Mouse (Mus musculus) neural tube, embryonic 15.5 days (tissue): ENCODE data around the gene Mief2. TPM values are rescaled to one million over a fixed set of nuclear protein-coding genes. Genes with fewer than 3 reads are reported as not detected.

Experiments
- ATAC-seq: fragments of 200-750 bp; cut with Nextera tagmentation; 2 replicates; pipeline ENCODE4 v1.8.0; 2017; ENCODE audit warnings: mild to moderate bottlenecking, moderate TSS enrichment, moderate library complexity; ENCODE audit not compliant: low FRiP score
- H3K27ac ChIP-seq: fragments of 300-500 bp; sonication (generic); replicated peaks from 2 replicates; pipeline ENCODE4 v1.5.1; 2015; ENCODE audit warnings: mild to moderate bottlenecking, inconsistent platforms
- H3K27me3 ChIP-seq: fragments of 300-500 bp; sonication (generic); replicated peaks from 2 replicates; pipeline ENCODE4 v1.6.1; 2015; ENCODE audit warnings: inconsistent platforms
- H3K36me3 ChIP-seq: fragments of 300-500 bp; sonication (generic); 2 replicates; pipeline ENCODE4 v1.6.1; 2015; ENCODE audit warnings: inconsistent platforms
- H3K4me1 ChIP-seq: fragments of 300-500 bp; sonication (generic); 2 replicates; pipeline ENCODE4 v1.6.1; 2015; ENCODE audit warnings: inconsistent platforms
- H3K4me2 ChIP-seq: fragments of 300-500 bp; sonication (generic); 2 replicates; pipeline ENCODE4 v1.6.1; 2015; ENCODE audit warnings: inconsistent platforms, mild to moderate bottlenecking, moderate library complexity
- H3K4me3 ChIP-seq: fragments of 300-500 bp; sonication (generic); replicated peaks from 2 replicates; pipeline ENCODE4 v1.5.1; 2015; ENCODE audit warnings: mild to moderate bottlenecking, inconsistent platforms
- H3K9ac ChIP-seq: fragments of 300-500 bp; sonication (generic); replicated peaks from 2 replicates; pipeline ENCODE4 v1.6.1; 2015; ENCODE audit warnings: mild to moderate bottlenecking, inconsistent platforms
- H3K9me3 ChIP-seq: fragments of 300-500 bp; sonication (generic); replicated peaks from 2 replicates; pipeline ENCODE4 v1.6.1; 2016; ENCODE audit warnings: inconsistent platforms
- WGBS: fragments of 180-500 bp; shearing (Covaris S2); methylation state at CpG from one replicate; pipeline ENCODE4 v1.1.7; 2015; ENCODE audit warnings: mixed read lengths; 5-methylcytosine and 5-hydroxymethylcytosine counted together
- polyA plus RNA-seq: library from polyadenylated mRNA; unstranded; fragments of >200 nt; fragmentation: Nextera tagmentation; extraction: Ambion mirVana; gene quantifications from 2 replicates; pipeline ENCODE4 v1.2.1, GENCODE M21; 2015

Gene Mief2
- polyA plus RNA-seq, 1 experiment from 2014 or later: 25.3 TPM

DNA sequence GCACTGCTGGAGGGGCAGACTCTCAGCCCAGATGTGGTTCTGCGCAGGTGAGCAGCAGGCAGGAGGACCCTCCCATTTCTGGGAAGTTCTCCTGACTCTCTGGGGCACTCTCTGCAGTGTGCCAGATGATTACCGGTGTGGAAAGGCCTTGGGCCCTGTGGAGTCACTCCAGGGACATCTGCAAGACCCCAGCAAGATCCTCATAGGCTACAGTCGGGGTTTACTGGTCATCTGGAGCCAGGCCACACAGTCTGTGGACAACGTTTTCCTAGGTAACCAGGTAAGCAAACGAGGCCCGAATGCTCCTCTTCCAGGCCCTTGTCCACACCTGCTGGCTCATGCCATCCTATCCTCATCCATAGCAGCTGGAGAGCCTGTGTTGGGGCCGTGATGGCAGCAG, 22.1 kb upstream of the Mief2 start:
- Histone ChIP-seq H3K9me3 (no peaks in the 10 kb centered on the region), H3K27ac (no peak overlapping the region), H3K9ac (no peak overlapping the region), H3K36me3 (peaks cover 64% of the 10 kb centered on the region), H3K4me2 (no peak overlapping the region), H3K27me3 (no peaks in the 10 kb centered on the region), H3K4me3 (no peak overlapping the region), H3K4me1 (peaks cover 34% of the 10 kb centered on the region)
- ATAC-seq: no peak
- WGBS: 91% methylated on average over 7 of the region's 7 CpGs

DNA sequence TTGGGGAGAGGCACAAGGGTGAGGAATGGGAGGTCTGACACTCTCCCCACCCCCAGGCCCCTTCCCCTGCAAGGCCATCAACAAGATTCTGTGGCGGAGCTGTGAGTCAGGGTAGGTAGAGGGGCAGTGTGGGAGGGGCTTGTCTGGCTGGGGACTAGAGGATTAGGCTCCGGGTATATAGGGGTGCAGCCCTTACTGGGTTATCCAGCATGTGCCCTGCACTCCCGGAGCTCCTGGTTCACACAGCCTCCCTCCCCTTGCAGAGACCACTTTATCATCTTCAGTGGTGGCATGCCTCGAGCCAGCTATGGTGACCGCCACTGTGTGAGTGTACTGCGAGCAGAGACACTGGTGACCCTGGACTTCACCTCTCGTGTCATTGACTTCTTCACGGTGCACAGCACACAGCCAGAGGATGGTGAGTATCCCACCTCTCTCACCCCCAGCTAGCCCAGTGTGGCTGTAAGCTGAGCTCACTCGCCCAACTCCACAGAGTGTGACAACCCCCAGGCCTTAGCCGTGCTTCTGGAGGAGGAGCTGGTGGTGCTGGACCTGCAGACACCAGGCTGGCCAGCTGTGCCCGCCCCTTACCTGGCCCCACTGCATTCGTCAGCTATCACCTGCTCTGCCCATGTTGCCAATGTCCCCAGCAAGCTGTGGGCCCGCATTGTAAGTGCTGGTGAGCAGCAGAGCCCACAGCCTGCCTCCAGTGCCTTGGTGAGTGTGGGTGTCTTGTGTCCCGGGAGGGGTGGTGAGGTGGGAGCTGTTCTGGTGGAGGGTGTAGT, 21.3 kb upstream of the Mief2 start:
- Histone ChIP-seq H3K36me3 (peaks cover 72% of the 10 kb centered on the region), H3K9ac (no peak overlapping the region), H3K27me3 (no peaks in the 10 kb centered on the region), H3K4me3 (no peak overlapping the region), H3K27ac (no peak overlapping the region), H3K4me1 (peaks cover 26% of the 10 kb centered on the region), H3K4me2 (no peak overlapping the region), H3K9me3 (no peaks in the 10 kb centered on the region)
- 88% methylated on average over 14 of the region's 14 CpGs for WGBS
- no peak for ATAC-seq

DNA sequence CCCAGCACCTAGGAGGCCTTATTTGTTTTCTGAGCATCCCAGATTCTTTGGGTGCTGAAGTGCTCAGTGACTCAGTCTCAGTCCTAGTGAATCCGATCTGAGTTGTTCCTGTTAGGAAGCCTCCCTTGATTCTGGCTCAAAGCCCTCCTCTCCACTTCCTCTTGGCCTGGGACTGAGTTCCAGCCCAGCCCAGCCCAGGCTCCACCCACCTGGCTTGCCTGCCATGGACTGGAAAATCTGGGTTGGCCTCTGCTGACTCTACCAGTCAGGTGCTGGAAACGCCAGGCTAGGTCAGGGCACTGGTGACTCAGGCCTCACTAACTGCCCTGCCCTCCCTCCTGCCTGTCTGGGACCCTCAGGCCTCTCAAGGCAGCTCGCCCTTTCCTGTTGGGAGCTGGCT, 20.5 kb upstream of the Mief2 start:
- ATAC-seq: no peak
- H3K9ac ChIP-seq: no peak overlapping the region
- 89% methylated on average over 3 of the region's 3 CpGs for WGBS
- H3K4me3 ChIP-seq: no peak overlapping the region
- peaks cover 18% of the 10 kb centered on the region for H3K4me1 ChIP-seq
- H3K27me3 ChIP-seq: no peaks in the 10 kb centered on the region
- peaks cover 80% of the 10 kb centered on the region for H3K36me3 ChIP-seq
- H3K9me3 ChIP-seq: no peaks in the 10 kb centered on the region
- H3K4me2 ChIP-seq: no peak overlapping the region
- no peak overlapping the region for H3K27ac ChIP-seq

DNA sequence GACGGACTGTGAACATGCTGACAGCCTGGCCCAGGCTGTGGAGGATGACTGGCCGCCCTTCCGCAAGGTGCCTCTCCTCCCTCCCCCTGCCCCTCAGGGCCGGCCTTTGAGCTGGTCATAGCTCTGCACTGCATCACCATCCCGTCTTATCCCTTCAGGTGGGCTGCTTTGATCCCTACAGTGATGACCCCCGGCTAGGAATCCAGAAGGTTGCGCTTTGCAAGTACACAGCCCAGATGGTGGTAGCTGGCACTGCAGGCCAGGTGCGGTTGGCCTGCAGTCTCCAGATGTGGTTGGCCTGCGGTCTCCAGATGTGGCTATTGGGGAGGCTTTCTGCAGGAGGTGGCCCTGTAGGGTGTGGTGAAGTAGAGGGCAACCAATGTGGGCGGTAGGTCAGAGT, 19.6 kb upstream of the Mief2 start:
- H3K27me3 ChIP-seq: no peaks in the 10 kb centered on the region
- H3K4me3 ChIP-seq: no peak overlapping the region
- H3K9ac ChIP-seq: no peak overlapping the region
- no peaks in the 10 kb centered on the region for H3K9me3 ChIP-seq
- ATAC-seq: no peak
- 91% methylated on average over 10 of the region's 10 CpGs for WGBS
- no peak overlapping the region for H3K4me2 ChIP-seq
- H3K36me3 ChIP-seq: peaks cover 89% of the 10 kb centered on the region
- H3K4me1 ChIP-seq: peaks cover 9% of the 10 kb centered on the region
- no peak overlapping the region for H3K27ac ChIP-seq

DNA sequence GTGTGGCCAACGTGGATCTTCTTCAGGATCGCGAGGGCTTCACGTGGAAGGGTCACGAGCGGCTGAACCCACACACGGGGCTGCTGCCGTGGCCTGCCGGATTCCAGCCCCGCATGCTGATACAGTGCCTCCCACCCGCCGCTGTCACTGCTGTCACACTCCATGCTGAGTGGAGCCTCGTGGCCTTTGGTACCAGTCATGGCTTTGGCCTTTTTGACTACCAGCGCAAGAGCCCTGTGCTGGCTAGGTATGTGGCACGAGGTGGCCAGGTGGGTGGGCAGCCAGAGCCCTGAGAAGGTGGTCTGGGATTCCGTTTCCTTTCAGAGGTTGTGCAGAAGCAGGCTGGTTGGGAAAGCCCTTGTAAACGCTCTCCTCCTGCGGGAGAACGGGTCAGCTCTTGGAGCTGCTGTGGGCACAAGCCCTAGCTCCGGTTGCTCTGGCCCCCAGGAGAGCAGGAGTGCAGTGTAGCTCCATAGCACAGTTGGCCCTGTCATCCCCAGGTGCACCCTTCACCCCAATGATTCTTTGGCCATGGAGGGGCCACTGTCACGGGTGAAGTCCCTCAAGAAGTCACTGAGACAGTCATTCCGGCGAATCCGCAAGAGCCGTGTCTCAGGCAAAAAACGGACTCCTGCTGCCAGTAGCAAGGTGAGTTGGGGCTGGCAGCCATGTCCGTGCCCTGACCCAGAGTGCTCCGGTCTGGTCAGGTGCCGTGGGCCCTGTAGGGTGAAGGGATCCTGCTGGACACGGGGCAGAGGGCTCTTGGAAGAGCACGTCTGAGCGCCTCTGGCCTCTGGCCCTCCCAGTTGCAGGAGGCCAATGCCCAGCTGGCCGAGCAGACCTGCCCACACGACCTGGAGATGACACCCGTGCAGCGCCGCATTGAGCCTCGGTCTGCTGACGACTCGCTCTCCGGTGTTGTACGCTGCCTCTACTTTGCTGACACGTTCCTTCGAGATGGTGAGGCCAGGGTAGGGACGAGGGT, 18.4 kb upstream of the Mief2 start:
- peaks cover 5% of the 10 kb centered on the region for H3K4me1 ChIP-seq
- H3K9ac ChIP-seq: no peak overlapping the region
- WGBS: 94% methylated on average over 45 of the region's 45 CpGs
- no peaks in the 10 kb centered on the region for H3K27me3 ChIP-seq
- no peaks in the 10 kb centered on the region for H3K9me3 ChIP-seq
- no peak overlapping the region for H3K4me2 ChIP-seq
- no peak for ATAC-seq
- H3K27ac ChIP-seq: no peak overlapping the region
- H3K36me3 ChIP-seq: peaks cover 100% of the 10 kb centered on the region
- no peak overlapping the region for H3K4me3 ChIP-seq

DNA sequence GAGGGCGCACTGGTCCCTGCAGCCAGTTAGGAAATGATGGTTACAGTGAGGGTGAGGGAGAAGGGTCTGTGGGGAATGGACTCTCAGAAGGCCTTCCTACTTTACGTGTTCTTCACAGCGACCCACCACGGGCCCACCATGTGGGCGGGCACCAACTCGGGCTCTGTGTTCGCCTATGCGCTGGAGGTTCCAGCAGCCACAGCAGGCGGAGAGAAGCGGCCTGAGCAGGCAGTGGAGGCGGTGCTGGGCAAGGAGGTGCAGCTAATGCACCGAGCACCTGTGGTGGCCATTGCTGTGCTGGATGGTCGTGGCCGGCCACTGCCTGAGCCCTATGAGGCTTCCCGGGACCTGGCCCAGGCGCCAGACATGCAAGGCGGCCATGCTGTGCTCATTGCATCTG, 17.0 kb upstream of the Mief2 start:
- Histone ChIP-seq H3K9me3 (no peaks in the 10 kb centered on the region), H3K9ac (no peak overlapping the region), H3K27ac (no peak overlapping the region), H3K36me3 (peaks cover 100% of the 10 kb centered on the region), H3K4me2 (no peak overlapping the region), H3K27me3 (no peaks in the 10 kb centered on the region), H3K4me3 (no peak overlapping the region), H3K4me1 (no peaks in the 10 kb centered on the region)
- 95% methylated on average over 17 of the region's 17 CpGs for WGBS
- no peak for ATAC-seq

DNA sequence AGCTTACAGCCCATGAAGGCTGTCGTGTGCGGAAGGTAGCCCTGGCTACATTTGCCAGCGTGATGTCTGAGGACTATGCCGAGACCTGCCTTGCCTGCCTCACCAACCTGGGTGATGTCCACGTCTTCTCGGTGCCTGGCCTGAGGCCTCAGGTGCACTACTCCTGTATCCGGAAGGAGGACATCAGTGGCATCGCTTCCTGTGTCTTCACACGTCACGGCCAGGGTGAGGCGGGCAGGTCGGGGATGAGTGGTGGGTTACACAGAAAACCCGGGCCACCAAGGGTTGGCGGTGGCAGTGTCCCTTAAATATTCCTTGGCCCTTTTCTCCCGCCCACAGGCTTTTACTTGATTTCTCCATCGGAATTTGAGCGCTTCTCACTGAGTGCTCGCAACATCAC, 16.2 kb upstream of the Mief2 start:
- WGBS: 96% methylated on average over 18 of the region's 18 CpGs
- Histone ChIP-seq H3K4me1 (no peaks in the 10 kb centered on the region), H3K9ac (no peak overlapping the region), H3K9me3 (no peaks in the 10 kb centered on the region), H3K27ac (no peak overlapping the region), H3K4me2 (no peak overlapping the region), H3K36me3 (peaks cover 100% of the 10 kb centered on the region), H3K4me3 (no peak overlapping the region), H3K27me3 (no peaks in the 10 kb centered on the region)
- no peak for ATAC-seq

DNA sequence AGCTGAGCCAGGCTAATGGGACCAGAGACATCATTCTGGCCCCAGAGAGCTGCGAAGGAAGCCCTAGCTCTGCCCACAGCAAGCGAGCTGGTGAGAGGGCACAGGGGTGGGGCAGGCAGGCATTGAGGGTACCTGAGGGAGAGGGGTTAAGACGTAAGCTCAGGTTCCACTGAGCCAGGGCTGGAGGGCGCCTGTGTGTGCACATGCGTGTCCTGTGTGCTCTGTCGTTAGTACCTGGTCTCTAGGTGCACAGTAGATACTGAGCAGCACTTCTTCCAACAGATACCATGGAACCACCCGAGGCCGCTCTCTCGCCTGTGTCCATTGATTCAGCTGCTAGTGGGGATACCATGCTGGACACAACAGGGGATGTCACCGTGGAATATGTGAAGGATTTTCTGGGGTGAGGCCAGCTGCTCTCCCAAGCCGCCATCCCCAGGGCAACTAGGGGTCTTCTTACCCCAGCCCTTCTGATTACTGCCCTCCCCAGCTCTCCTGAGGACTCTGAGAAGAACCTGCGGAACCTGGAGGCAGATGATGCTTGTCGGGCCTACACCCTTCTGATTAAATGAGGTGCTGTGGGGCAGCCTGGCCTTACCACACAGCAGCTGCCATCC, 15.5 kb upstream of the Mief2 start:
- 96% methylated on average over 13 of the region's 13 CpGs for WGBS
- no peak overlapping the region for H3K4me3 ChIP-seq
- no peaks in the 10 kb centered on the region for H3K9me3 ChIP-seq
- H3K4me2 ChIP-seq: no peak overlapping the region
- H3K9ac ChIP-seq: no peak overlapping the region
- H3K27me3 ChIP-seq: no peaks in the 10 kb centered on the region
- no peaks in the 10 kb centered on the region for H3K4me1 ChIP-seq
- H3K27ac ChIP-seq: no peak overlapping the region
- peaks cover 100% of the 10 kb centered on the region for H3K36me3 ChIP-seq
- no peak for ATAC-seq

DNA sequence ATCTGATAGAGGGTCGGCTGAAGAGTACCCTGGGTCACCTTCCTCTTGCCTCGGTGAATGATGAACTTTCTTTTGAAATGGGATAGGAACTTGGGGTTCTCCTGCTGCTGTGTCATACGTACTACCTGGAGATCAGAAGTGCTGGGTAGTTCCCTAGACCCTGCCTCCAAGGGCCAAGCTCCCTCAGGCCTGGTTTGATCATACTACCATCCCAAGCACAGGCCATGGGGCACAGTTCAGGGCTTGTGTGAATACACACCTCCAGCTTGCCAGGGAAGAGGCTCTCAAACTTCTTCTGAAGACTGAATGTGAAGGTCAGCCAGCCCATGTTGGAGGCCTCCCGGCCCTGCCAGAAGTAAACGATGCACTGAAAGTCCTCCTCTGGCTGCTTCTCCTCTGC, 12.4 kb upstream of the Mief2 start:
- Histone ChIP-seq H3K27ac (no peak overlapping the region), H3K4me2 (no peak overlapping the region), H3K36me3 (peaks cover 98% of the 10 kb centered on the region), H3K27me3 (no peaks in the 10 kb centered on the region), H3K4me3 (no peak overlapping the region), H3K9me3 (no peaks in the 10 kb centered on the region), H3K9ac (no peak overlapping the region), H3K4me1 (no peaks in the 10 kb centered on the region)
- ATAC-seq: no peak
- 93% methylated on average over 5 of the region's 5 CpGs for WGBS

DNA sequence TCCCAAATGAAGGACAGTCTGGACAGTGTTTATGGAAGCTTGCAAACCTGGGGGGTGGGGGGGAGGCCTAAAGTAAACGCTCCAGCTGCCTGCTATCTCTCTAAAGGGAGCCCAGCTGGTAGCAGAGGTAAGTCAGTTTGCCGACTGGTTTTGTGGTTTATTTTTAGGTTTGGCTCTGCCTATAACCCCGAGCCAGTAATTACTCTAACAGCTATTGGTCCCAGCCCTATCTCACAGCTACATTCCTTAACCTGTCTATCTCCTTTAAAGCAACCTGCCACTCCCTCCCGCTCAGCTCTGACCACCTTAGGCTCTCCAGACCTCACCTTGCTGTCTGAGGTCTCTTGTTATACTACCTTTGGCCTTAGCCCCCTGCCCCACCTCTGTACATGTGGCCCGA, 8.9 kb upstream of the Mief2 start:
- Histone ChIP-seq H3K27ac (no peak overlapping the region), H3K4me1 (no peaks in the 10 kb centered on the region), H3K4me3 (no peak overlapping the region), H3K27me3 (no peaks in the 10 kb centered on the region), H3K4me2 (no peak overlapping the region), H3K9ac (no peak overlapping the region), H3K9me3 (no peaks in the 10 kb centered on the region), H3K36me3 (peaks cover 98% of the 10 kb centered on the region)
- 93% methylated on average over 5 of the region's 5 CpGs for WGBS
- ATAC-seq: no peak

DNA sequence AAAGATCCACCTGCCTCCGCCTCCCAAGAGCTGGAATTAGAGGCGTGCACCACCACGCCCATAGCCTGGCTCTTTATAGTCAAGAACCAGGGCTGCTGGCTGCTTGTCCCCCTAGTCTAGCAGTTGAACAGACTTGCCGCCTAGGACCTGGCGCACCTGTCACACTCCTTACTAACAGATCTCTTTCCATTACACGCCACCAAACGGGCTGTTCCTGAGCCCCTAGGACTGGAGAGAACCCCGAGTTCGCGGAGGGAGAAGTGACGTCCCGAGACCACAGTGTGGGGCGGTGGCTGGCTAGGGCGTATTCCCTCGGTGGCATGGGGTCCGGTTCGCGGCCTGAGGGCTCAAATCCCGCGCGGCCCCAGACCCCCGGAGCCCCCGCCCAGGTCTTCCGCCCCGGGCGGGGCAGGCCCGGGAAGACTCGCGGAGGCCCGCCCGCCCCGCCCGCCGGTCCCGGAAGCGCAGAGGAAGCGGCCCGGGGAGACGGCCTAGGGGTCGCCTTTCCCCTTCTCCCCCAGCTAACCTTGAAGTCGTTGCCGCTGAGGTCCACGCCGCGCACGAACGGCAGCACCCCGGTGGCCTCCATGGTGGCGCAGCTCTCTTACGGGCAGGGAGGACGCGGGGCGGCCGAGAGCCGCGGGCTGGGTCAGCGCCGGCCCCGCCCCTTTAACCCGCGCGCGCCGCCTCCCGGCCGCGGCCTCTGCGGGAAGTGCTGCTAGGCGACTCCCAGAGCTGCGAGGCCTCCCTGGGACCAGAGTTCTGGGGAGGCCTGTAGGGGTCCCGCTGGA, 1.4 kb upstream of the Mief2 start, which contains the start of gene Flii:
Gene Flii, minus strand, starts transcription at position 663 of the 791 bp plus-strand sequence.
- Histone ChIP-seq H3K4me3 (peak within 1 kb of the TSS; percentile 85), H3K4me2 (peak within 1 kb of the TSS; percentile 85), H3K27ac (peak within 1 kb of the TSS; percentile 92), H3K27me3 (no peaks in the 10 kb centered on the region), H3K9ac (peak within 1 kb of the TSS; percentile 82), H3K4me1 (peaks cover 39% of the 10 kb centered on the region), H3K9me3 (no peaks in the 10 kb centered on the region), H3K36me3 (peaks cover 48% of the 10 kb centered on the region)
- peak; percentile 80 for ATAC-seq
- 1% methylated on average over 42 of the region's 71 CpGs for WGBS
